Mouse (Mus musculus): ENCODE measurements around the gene Lifr.

- TF ChIP-seq EP300 (IDR thresholded peaks at IDR 0.05; ENCODE audit: low read depth), result no peak
- TF ChIP-seq CTCF (IDR thresholded peaks at IDR 0.05; ENCODE audit: low read depth), result no peak
These were observed 53.3 kb downstream of the Lifr start for GRCm38 (mm10) chr15:7143689-7144170.
